Mouse (Mus musculus) limb, embryonic 12.5 days (tissue): ENCODE results near the gene Papolb. TPM values are rescaled to one million over a fixed set of nuclear protein-coding genes. Genes with fewer than 3 reads are reported as not detected.
A peak's percentile ranks its signal among the peaks of the same experiment; 100 is the strongest.

ENCODE experiments used
- ATAC-seq: fragments of 200-750 bp; cut with Nextera tagmentation; 2 replicates; pipeline ENCODE4 v1.8.0; 2017; ENCODE audit warnings: low read depth, moderate TSS enrichment; ENCODE audit not compliant: insufficient number of reproducible peaks, insufficient read depth, low FRiP score, low TSS enrichment
- H3K27ac ChIP-seq: fragments of 300-500 bp; sonication (generic); 2 replicates; pipeline ENCODE4 v1.5.1; 2016; ENCODE audit warnings: mild to moderate bottlenecking, moderate library complexity
- H3K27me3 ChIP-seq: fragments of 300-500 bp; sonication (generic); 2 replicates; pipeline ENCODE4 v1.6.1; 2016; ENCODE audit warnings: mild to moderate bottlenecking, moderate library complexity
- H3K36me3 ChIP-seq: fragments of 300-500 bp; sonication (generic); 2 replicates; pipeline ENCODE4 v1.6.1; 2016; ENCODE audit warnings: mild to moderate bottlenecking, moderate library complexity
- H3K4me1 ChIP-seq: fragments of 300-500 bp; sonication (generic); replicated peaks from 2 replicates; pipeline ENCODE4 v1.6.1; 2016
- H3K4me2 ChIP-seq: fragments of 300-500 bp; sonication (generic); 2 replicates; pipeline ENCODE4 v1.6.1; 2016; ENCODE audit warnings: mild to moderate bottlenecking, moderate library complexity
- H3K4me3 ChIP-seq: fragments of 300-500 bp; sonication (generic); replicated peaks from 2 replicates; pipeline ENCODE4 v1.5.1; 2016; ENCODE audit warnings: mild to moderate bottlenecking
- H3K9ac ChIP-seq: fragments of 300-500 bp; sonication (generic); replicated peaks from 2 replicates; pipeline ENCODE4 v1.6.1; 2016; ENCODE audit warnings: mild to moderate bottlenecking, moderate library complexity
- H3K9me3 ChIP-seq: fragments of 300-500 bp; sonication (generic); 2 replicates; pipeline ENCODE4 v1.6.1; 2016; ENCODE audit warnings: mild to moderate bottlenecking, moderate library complexity
- WGBS: fragments of 180-500 bp; shearing (Covaris S2); methylation state at CpG from one replicate; pipeline ENCODE4 v1.1.7; 2016; 5-methylcytosine and 5-hydroxymethylcytosine counted together
- polyA plus RNA-seq: library from polyadenylated mRNA; unstranded; fragments of >200 nt; fragmentation: Nextera tagmentation; extraction: Ambion mirVana; gene quantifications from 2 replicates; pipeline ENCODE4 v1.2.1, GENCODE M21; 2016

The Papolb gene
- polyA plus RNA-seq, 1 experiment from 2014 or later = 0.13 TPM

- Histone ChIP-seq H3K27ac (no peak overlapping the region), H3K27me3 (no peaks in the 10 kb centered on the region), H3K4me1 (peaks cover 8% of the 10 kb centered on the region), H3K4me2 (no peak overlapping the region), H3K36me3 (no peaks in the 10 kb centered on the region), H3K9me3 (no peaks in the 10 kb centered on the region), H3K9ac (no peak overlapping the region), H3K4me3 (no peak overlapping the region)
- WGBS = 56% methylated on average over 6 of the region's 6 CpGs
- no peak for ATAC-seq
These were observed 10.9 kb downstream of the Papolb start for GRCm38 (mm10) chr5:142518973-142519372.

GRCm38 (mm10) chr5:142512112-142512511 lies 17.8 kb downstream of the Papolb start:
- no peak for ATAC-seq
- no peak overlapping the region for H3K4me3 ChIP-seq
- WGBS = 79% methylated on average over 4 of the region's 4 CpGs
- H3K9me3 ChIP-seq = no peaks in the 10 kb centered on the region
- peaks cover 14% of the 10 kb centered on the region for H3K4me1 ChIP-seq
- H3K27me3 ChIP-seq = no peaks in the 10 kb centered on the region
- no peak overlapping the region for H3K9ac ChIP-seq
- no peaks in the 10 kb centered on the region for H3K36me3 ChIP-seq
- H3K4me2 ChIP-seq = no peak overlapping the region
- no peak overlapping the region for H3K27ac ChIP-seq

GRCm38 (mm10) chr5:142510061-142510414 lies 19.8 kb downstream of the Papolb start:
- Histone ChIP-seq H3K4me3 (no peak overlapping the region), H3K27ac (no peak overlapping the region), H3K9ac (no peak overlapping the region; the same call in 1 of the 2 replicates), H3K9me3 (no peaks in the 10 kb centered on the region), H3K36me3 (no peaks in the 10 kb centered on the region), H3K4me1 (peaks cover 14% of the 10 kb centered on the region), H3K27me3 (no peaks in the 10 kb centered on the region; the same call in 1 of the 2 replicates), H3K4me2 (peak overlapping the region; percentile 48; the same call in 1 of the 2 replicates)
- ATAC-seq = no peak
- WGBS = 60% methylated on average over 7 of the region's 7 CpGs

GRCm38 (mm10) chr5:142509141-142510060 lies 20.5 kb downstream of the Papolb start:
- Histone ChIP-seq H3K9ac (peak overlapping the region; percentile 23; the same call in 1 of the 2 replicates), H3K4me2 (peak overlapping the region; percentile 48)
- no peak for ATAC-seq

GRCm38 (mm10) chr5:142505695-142506423 lies 24.0 kb downstream of the Papolb start:
- Histone ChIP-seq H3K4me1 (peaks cover 23% of the 10 kb centered on the region), H3K4me3 (no peak overlapping the region), H3K9ac (no peak overlapping the region), H3K9me3 (no peaks in the 10 kb centered on the region), H3K27ac (no peak overlapping the region), H3K27me3 (no peaks in the 10 kb centered on the region; the same call in 1 of the 2 replicates), H3K4me2 (no peak overlapping the region), H3K36me3 (no peaks in the 10 kb centered on the region)
- ATAC-seq = no peak
- WGBS = 72% methylated on average over 3 of the region's 3 CpGs

More at GRCm38 (mm10) chr5:142509141-142510060, 20.5 kb downstream of the Papolb start:
- no peaks in the 10 kb centered on the region; the same call in 1 of the 2 replicates for H3K27me3 ChIP-seq
- 0 out of 2 replicates have a peak overlapping the region, but pooled peaks have one; percentile 29 for H3K27ac ChIP-seq
- peaks cover 14% of the 10 kb centered on the region for H3K4me1 ChIP-seq
- no peaks in the 10 kb centered on the region for H3K36me3 ChIP-seq
- WGBS = 29% methylated on average over 15 of the region's 15 CpGs
- peak overlapping the region; percentile 22; the same call in 1 of the 2 replicates for H3K4me3 ChIP-seq
- no peaks in the 10 kb centered on the region for H3K9me3 ChIP-seq

GRCm38 (mm10) chr5:142504175-142504574 lies 25.7 kb downstream of the Papolb start:
- no peak overlapping the region for H3K4me3 ChIP-seq
- H3K27ac ChIP-seq = no peak overlapping the region
- H3K9me3 ChIP-seq = no peaks in the 10 kb centered on the region
- peaks cover 26% of the 10 kb centered on the region for H3K4me1 ChIP-seq
- 90% methylated on average over 3 of the region's 3 CpGs for WGBS
- no peaks in the 10 kb centered on the region for H3K36me3 ChIP-seq
- H3K9ac ChIP-seq = no peak overlapping the region
- no peak for ATAC-seq
- H3K4me2 ChIP-seq = no peak overlapping the region
- no peaks in the 10 kb centered on the region; the same call in 1 of the 2 replicates for H3K27me3 ChIP-seq

DNA sequence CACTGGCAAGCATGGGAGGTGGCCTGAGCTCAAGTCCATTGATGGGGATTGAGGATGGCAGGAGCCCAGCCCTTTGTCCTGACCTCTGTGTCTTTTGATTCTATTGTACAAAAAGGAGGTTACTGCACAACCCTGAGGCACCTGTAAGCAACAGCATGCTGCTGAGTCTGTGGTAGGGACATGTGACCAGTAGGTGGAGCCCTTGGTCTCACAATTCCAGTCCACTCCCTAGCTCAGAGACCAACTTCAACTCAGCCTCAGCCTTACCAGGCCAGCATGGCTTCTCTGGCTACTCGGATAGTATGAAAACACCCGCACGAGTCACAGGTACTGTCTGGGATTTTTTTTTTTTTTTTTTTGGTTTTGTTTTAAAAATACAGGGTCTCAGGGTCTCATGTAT lies 27.5 kb downstream of the Papolb start:
- Histone ChIP-seq H3K4me1 (peaks cover 23% of the 10 kb centered on the region), H3K27ac (no peak overlapping the region), H3K9me3 (no peaks in the 10 kb centered on the region), H3K36me3 (no peaks in the 10 kb centered on the region), H3K4me2 (no peak overlapping the region), H3K27me3 (no peaks in the 10 kb centered on the region; the same call in 1 of the 2 replicates), H3K4me3 (no peak overlapping the region), H3K9ac (no peak overlapping the region)
- peak; percentile 81 for ATAC-seq
- WGBS = 5% methylated on average over 3 of the region's 3 CpGs

DNA sequence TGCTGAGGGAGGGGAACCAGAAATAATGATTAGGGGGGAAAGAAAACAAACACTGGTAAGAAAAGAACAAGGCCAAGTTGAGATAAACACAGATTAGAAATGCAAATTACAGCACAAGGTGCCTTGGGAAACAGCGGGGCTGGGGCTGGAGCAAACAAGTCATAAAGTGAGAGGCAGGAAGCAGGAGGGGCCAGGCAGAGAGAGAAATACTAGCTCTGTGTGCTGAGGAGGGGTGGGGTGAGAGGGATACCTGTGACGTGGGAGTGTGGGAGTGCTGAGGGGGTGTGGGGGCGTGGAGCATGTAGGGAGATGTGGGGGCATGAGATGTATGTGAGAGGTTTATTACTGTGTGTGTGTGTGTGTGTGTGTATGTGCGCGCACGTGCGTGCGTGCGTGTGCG lies 29.0 kb downstream of the Papolb start:
- Histone ChIP-seq H3K36me3 (no peaks in the 10 kb centered on the region), H3K9me3 (no peaks in the 10 kb centered on the region), H3K4me2 (no peak overlapping the region), H3K4me1 (peaks cover 25% of the 10 kb centered on the region), H3K9ac (no peak overlapping the region), H3K4me3 (no peak overlapping the region), H3K27me3 (no peaks in the 10 kb centered on the region), H3K27ac (0 out of 2 replicates have a peak overlapping the region, but pooled peaks have one; percentile 45)
- WGBS = 68% methylated on average over 10 of the region's 10 CpGs
- ATAC-seq = no peak

GRCm38 (mm10) chr5:142498964-142499363 lies 30.9 kb downstream of the Papolb start:
- H3K4me2 ChIP-seq = no peak overlapping the region
- no peak overlapping the region for H3K27ac ChIP-seq
- WGBS = 60% methylated on average over 3 of the region's 3 CpGs
- H3K9me3 ChIP-seq = no peaks in the 10 kb centered on the region
- peaks cover 38% of the 10 kb centered on the region for H3K4me1 ChIP-seq
- no peak overlapping the region for H3K9ac ChIP-seq
- ATAC-seq = no peak
- no peaks in the 10 kb centered on the region for H3K36me3 ChIP-seq
- no peaks in the 10 kb centered on the region for H3K27me3 ChIP-seq
- no peak overlapping the region for H3K4me3 ChIP-seq

- 0 out of 2 replicates have a peak overlapping the region, but pooled peaks have one; percentile 17 for H3K27ac ChIP-seq
- H3K4me3 ChIP-seq = no peak overlapping the region
- 48% methylated on average over 14 of the region's 14 CpGs for WGBS
- no peak for ATAC-seq
- H3K4me2 ChIP-seq = no peak overlapping the region
- H3K4me1 ChIP-seq = peaks cover 25% of the 10 kb centered on the region
- no peaks in the 10 kb centered on the region for H3K36me3 ChIP-seq
- H3K9me3 ChIP-seq = no peaks in the 10 kb centered on the region
- H3K27me3 ChIP-seq = no peaks in the 10 kb centered on the region
- H3K9ac ChIP-seq = no peak overlapping the region
These were observed 34.4 kb downstream of the Papolb start for GRCm38 (mm10) chr5:142495321-142496096.
